Mouse (Mus musculus) gastrocnemius, adult 2 months (tissue): Measurements from ENCODE around the gene Thy1. TPM values are rescaled to one million over a fixed set of nuclear protein-coding genes. Genes with fewer than 3 reads are reported as not detected.

Experiments used
- DNase-seq: peaks from one replicate; pipeline ENCODE4 v3.0.0; 2022
- H3K27ac ChIP-seq: fragments of 200-600 bp; 2 replicates; pipeline ENCODE4 v1.8.1; 2022; ENCODE audit warnings: mild to moderate bottlenecking
- H3K4me3 ChIP-seq: fragments of 200-600 bp; 2 replicates; pipeline ENCODE4 v1.8.1; 2022; ENCODE audit warnings: mild to moderate bottlenecking, moderate library complexity
- CTCF ChIP-seq: fragments of 200-600 bp; IDR thresholded peaks from 2 replicates; pipeline ENCODE4 v1.8.1; 2022; ENCODE audit warnings: antibody characterized with exemption, mild to moderate bottlenecking, moderate library complexity
- intact Hi-C: fragments of 180-260 bp; cut with DNase I; formaldehyde crosslinking; loops from one replicate; pipeline ENCODE4 v1.15.1; 2025
- total RNA-seq, 2 experiments: library from RNA; stranded (reverse); gene quantifications; 2 replicates each; pipeline ENCODE4 v1.2.3; 2021

Gene Thy1
- total RNA-seq, 2 experiments from 2014 or later: 9.3 to 9.8 TPM

- DNase-seq: peak; percentile 80
- H3K27ac ChIP-seq: peak overlapping the region; percentile 97
- H3K4me3 ChIP-seq: peak overlapping the region; percentile 76
- no peak for TF ChIP-seq CTCF
- intact Hi-C loops: loop anchor here (2.0 kb wide), 1 partner anchor 14 kb away; no protein-coding TSS in a partner anchor
These were observed 29.9 kb downstream of the Thy1 start for GRCm38 (mm10) chr9:44073115-44073514.

DNA sequence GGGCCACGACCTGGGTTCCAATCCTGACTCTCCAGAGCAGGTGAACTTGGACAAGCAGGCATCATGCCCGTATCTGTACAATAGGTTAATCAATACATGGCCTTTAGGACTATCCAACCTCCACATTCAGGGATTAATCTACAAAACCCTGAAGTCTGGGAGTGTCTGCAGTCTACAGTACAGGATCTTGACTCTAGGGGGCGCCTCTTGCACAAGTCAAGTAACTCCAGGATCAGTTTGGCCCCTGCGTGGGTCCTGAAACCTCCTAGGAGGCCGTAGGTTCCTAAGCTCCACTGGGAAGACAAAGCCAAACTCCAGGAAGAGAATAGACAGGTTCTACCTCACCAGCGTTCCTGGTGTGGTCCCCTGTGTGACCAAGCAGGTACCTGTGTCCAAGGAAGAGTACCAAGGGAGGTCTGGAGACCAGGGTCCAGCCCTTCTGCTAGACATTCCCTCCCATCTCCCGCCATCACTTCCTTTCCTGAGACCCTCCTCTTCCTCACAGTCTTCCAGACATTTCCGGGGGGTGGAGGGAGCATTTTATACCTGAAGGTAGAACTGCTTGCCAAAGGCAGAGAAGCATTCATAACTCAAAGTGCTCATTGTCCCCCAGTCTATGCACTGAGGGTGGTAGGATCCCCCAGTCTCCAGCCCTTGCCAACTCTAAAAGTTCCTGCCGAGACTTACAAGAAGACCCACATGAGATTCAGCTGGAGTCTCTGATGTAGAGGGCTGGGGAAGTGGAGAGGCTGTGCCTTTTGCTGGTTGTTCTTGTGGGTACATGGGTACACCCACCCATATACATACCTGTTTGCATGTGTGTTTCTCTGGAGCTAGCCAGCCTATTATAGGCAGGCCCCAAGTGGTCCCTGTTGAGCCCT, 31.5 kb downstream of the Thy1 start:
- intact Hi-C loops: no loop called here
- TF ChIP-seq CTCF: peak; percentile 77
- Histone ChIP-seq H3K27ac (peak overlapping the region; percentile 97), H3K4me3 (peak overlapping the region; percentile 76)
- DNase-seq: peak; percentile 72

GRCm38 (mm10) chr9:44075276-44075995, 32.3 kb downstream of the Thy1 start:
- Histone ChIP-seq H3K4me3 (peak overlapping the region; percentile 76), H3K27ac (peak overlapping the region; percentile 97)
- intact Hi-C loops: no loop called here
- no peak for TF ChIP-seq CTCF
- peak; percentile 47 for DNase-seq

GRCm38 (mm10) chr9:44075996-44076763, 33.0 kb downstream of the Thy1 start:
- peak overlapping the region; percentile 97 for H3K27ac ChIP-seq
- peak overlapping the region; percentile 76 for H3K4me3 ChIP-seq
- intact Hi-C loops: no loop called here
- DNase-seq: no peak
- no peak for TF ChIP-seq CTCF

- peak; percentile 92 for DNase-seq
- peak overlapping the region; percentile 76 for H3K4me3 ChIP-seq
- peak overlapping the region; percentile 97 for H3K27ac ChIP-seq
- intact Hi-C loops: no loop called here
- TF ChIP-seq CTCF: peak; percentile 69
These were observed 33.6 kb downstream of the Thy1 start for GRCm38 (mm10) chr9:44076764-44077120.

- Histone ChIP-seq H3K4me3 (peak overlapping the region; percentile 76), H3K27ac (peak overlapping the region; percentile 97)
- DNase-seq: peak; percentile 36
- no peak for TF ChIP-seq CTCF
- intact Hi-C loops: no loop called here
These were observed 34.2 kb downstream of the Thy1 start for GRCm38 (mm10) chr9:44077266-44077910.

GRCm38 (mm10) chr9:44078136-44078797, 35.1 kb downstream of the Thy1 start:
- Histone ChIP-seq H3K4me3 (peak overlapping the region; percentile 76), H3K27ac (peak overlapping the region; percentile 97)
- peak; percentile 67 for DNase-seq
- TF ChIP-seq CTCF: no peak
- intact Hi-C loops: no loop called here

DNA sequence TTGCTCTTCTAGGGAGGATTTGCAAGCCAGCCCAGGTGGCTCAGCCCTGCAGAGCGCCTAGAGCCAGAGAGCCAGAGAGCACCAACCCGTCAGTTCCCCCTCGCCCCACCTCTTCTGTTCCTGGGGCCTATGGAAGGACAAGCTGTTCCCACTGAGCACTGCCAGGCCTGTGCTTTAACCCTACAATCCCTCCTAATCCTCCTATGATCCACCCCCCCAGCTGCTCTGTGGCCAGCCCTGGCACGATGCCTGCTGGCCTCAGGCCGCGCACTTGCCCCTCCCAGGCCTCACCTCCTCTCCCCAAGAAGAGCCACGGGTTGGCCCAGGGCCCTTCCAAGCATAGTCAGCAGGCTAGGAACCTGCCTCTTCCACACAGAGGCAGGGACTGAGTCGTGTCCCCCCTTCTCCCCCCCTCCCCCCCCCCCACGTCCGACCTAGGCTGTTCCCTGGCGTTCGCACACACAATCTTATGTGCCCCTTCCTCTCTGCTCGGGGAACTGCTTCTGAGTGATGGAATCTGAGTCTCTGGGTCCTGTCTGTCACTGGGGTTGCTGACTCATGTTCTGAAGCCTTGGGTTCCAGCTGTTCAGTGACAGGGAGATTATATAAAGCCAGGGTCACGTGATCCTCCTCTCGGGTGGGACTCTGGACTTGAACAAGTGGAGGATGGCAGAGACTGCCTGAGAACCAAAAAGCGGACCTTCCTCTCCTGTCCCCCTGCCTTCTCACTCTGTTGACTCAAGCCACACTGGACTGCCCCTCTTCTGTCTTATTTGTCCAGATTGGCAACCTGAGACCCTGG, 36.0 kb downstream of the Thy1 start:
- Histone ChIP-seq H3K27ac (peak overlapping the region; percentile 97), H3K4me3 (peak overlapping the region; percentile 89)
- intact Hi-C loops: no loop called here
- DNase-seq: peak; percentile 96
- no peak for TF ChIP-seq CTCF

DNA sequence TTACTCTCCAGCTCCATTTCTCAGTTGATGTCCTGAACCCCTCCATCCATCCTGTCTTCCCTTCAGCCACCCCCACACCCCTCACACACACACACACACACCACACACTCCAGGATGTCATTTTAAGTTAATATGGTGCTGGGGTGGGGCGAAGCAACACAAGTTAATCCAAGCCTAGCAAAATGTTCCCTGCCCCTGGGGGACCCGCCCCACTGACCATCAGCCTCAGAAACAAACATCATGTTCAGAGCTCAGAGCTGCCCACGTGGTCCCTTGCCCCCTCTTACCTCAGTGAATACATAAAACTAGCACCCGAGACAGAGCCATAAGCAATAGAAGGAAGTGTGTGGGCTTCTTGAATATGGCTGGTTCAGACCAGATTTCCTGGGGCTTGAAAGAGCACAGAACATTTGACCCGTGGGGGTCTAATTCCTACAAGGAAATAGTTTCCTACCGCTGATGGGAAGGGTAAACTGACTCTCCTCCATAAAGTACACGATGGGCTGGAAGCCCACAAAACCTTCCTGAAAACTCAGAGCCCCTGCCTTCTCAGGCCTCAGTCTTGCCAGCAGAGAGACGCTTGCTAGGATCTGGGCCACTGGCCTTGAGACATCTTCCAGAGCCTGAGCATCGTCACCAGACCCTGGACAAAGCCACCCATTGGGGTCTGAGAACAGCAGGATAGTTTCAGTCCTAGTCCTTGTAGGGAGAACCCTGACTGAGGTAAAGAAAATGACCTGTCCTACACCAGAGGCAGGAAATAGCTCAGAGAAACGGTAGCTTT, 37.0 kb downstream of the Thy1 start:
- H3K27ac ChIP-seq: peak overlapping the region; percentile 97
- DNase-seq: no peak
- intact Hi-C loops: no loop called here
- TF ChIP-seq CTCF: no peak
- peak overlapping the region; percentile 89 for H3K4me3 ChIP-seq

- TF ChIP-seq CTCF: no peak
- Histone ChIP-seq H3K27ac (peak overlapping the region; percentile 97), H3K4me3 (peak overlapping the region; percentile 89)
- intact Hi-C loops: no loop called here
- DNase-seq: peak; percentile 71
These were observed 37.8 kb downstream of the Thy1 start for GRCm38 (mm10) chr9:44080953-44081352.
